Mouse (Mus musculus) lung, postnatal 0 days (tissue): ENCODE measurements around the gene Znrd1. TPM values are rescaled to one million over a fixed set of nuclear protein-coding genes. Genes with fewer than 3 reads are reported as not detected.
A peak's percentile ranks its signal among the peaks of the same experiment; 100 is the strongest.

Source experiments
- ATAC-seq: fragments of 200-750 bp; cut with Nextera tagmentation; 2 replicates; pipeline ENCODE4 v1.8.0; 2017; ENCODE audit warnings: moderate library complexity
- DNase-seq: peaks from one replicate; pipeline ENCODE4 v3.0.0-alpha.2; 2016; ENCODE audit warnings: low spot score
- H3K27ac ChIP-seq: fragments of 300-500 bp; sonication (generic); 2 replicates; pipeline ENCODE4 v1.5.1; 2014; ENCODE audit warnings: antibody characterized with exemption, mild to moderate bottlenecking, low read length, mixed read lengths
- H3K27me3 ChIP-seq: fragments of 300-500 bp; sonication (generic); replicated peaks from 2 replicates; pipeline ENCODE4 v1.6.1; 2014; ENCODE audit warnings: low read length, mixed read lengths; ENCODE audit not compliant: insufficient read depth
- H3K36me3 ChIP-seq: fragments of 300-500 bp; sonication (generic); 2 replicates; pipeline ENCODE4 v1.6.1; 2014; ENCODE audit warnings: low read length, mixed read lengths; ENCODE audit not compliant: insufficient read depth
- H3K4me1 ChIP-seq: fragments of 300-500 bp; sonication (generic); 2 replicates; pipeline ENCODE4 v1.6.1; 2014; ENCODE audit warnings: antibody characterized with exemption, low read depth, low read length, mixed read lengths; ENCODE audit not compliant: insufficient read depth
- H3K4me2 ChIP-seq: fragments of 300-500 bp; sonication (generic); replicated peaks from 2 replicates; pipeline ENCODE4 v1.6.1; 2014; ENCODE audit warnings: low read depth, mild to moderate bottlenecking, low read length, moderate library complexity, mixed read lengths
- H3K4me3 ChIP-seq: fragments of 300-500 bp; sonication (generic); 2 replicates; pipeline ENCODE4 v1.5.1; 2014; ENCODE audit warnings: low read depth, low read length
- H3K9ac ChIP-seq: fragments of 300-500 bp; sonication (generic); replicated peaks from 2 replicates; pipeline ENCODE4 v1.6.1; 2014; ENCODE audit warnings: low read depth, mild to moderate bottlenecking
- H3K9me3 ChIP-seq: fragments of 300-500 bp; sonication (generic); 2 replicates; pipeline ENCODE4 v1.6.1; 2016; ENCODE audit warnings: low read length, mixed read lengths
- CTCF ChIP-seq: IDR thresholded peaks from 2 replicates; pipeline ENCODE4 v1.5.1; 2016; ENCODE audit warnings: antibody characterized with exemption, mild to moderate bottlenecking
- EP300 ChIP-seq: IDR thresholded peaks from 2 replicates; pipeline ENCODE4 v1.6.1; 2016; ENCODE audit warnings: antibody characterized with exemption, mild to moderate bottlenecking, control low read depth
- WGBS: fragments of 180-500 bp; shearing (Covaris S2); extraction: QIAGEN DNeasy Blood & Tissue Kit; methylation state at CpG from one replicate; pipeline ENCODE4 v1.1.7; 2014; 5-methylcytosine and 5-hydroxymethylcytosine counted together
- polyA plus RNA-seq: library from polyadenylated mRNA; unstranded; fragments of >200 nt; fragmentation: Nextera tagmentation; extraction: Ambion mirVana; gene quantifications from 2 replicates; pipeline ENCODE4 v1.2.1, GENCODE M21; 2015

The Znrd1 gene
- polyA plus RNA-seq, 1 experiment from 2014 or later = 72.8 TPM

- DNase-seq (peak; percentile 50), ATAC-seq (peak; percentile 10; the same call in 1 of the 2 replicates)
- Histone ChIP-seq H3K4me3 (no peak overlapping the region), H3K27ac (no peak overlapping the region), H3K4me1 (peaks cover 9% of the 10 kb centered on the region; the same call in 1 of the 2 replicates), H3K27me3 (no peaks in the 10 kb centered on the region), H3K9ac (no peak overlapping the region), H3K36me3 (0 out of 2 replicates have a peak, but pooled peaks cover 7% of the 10 kb centered on the region), H3K4me2 (no peak overlapping the region), H3K9me3 (no peaks in the 10 kb centered on the region)
- 60% methylated on average over 1 of the region's 1 CpGs for WGBS
- peak; percentile 94 for TF ChIP-seq EP300
- no peak for TF ChIP-seq CTCF
Measured at GRCm38 (mm10) chr17:36953062-36953461, 5.3 kb downstream of the Znrd1 start.

- Histone ChIP-seq H3K36me3 (0 out of 2 replicates have a peak, but pooled peaks cover 7% of the 10 kb centered on the region), H3K4me1 (peaks cover 8% of the 10 kb centered on the region; the same call in 1 of the 2 replicates), H3K4me2 (no peak overlapping the region), H3K9me3 (no peaks in the 10 kb centered on the region), H3K27me3 (no peaks in the 10 kb centered on the region), H3K27ac (no peak overlapping the region), H3K4me3 (no peak overlapping the region), H3K9ac (no peak overlapping the region)
- no peak for ATAC-seq
- DNase-seq = no peak
- no peak for TF ChIP-seq CTCF
- no peak for TF ChIP-seq EP300
- 88% methylated on average over 2 of the region's 2 CpGs for WGBS
Measured at GRCm38 (mm10) chr17:36952631-36953030, 5.7 kb downstream of the Znrd1 start.

GRCm38 (mm10) chr17:36950981-36951947, 7.1 kb downstream of the Znrd1 start, which contains the start of gene Ppp1r11:
Ppp1r11 (minus strand) TSS chr17:36951741.
- peak within 1 kb of the TSS; percentile 58 for H3K4me2 ChIP-seq
- WGBS = 2% methylated on average over 36 of the region's 36 CpGs
- DNase-seq = peak; percentile 99
- TF ChIP-seq EP300 = peak; percentile 68; the same call in 1 of the 2 replicates
- no peak for TF ChIP-seq CTCF
- 0 out of 2 replicates have a peak, but pooled peaks cover 7% of the 10 kb centered on the region for H3K36me3 ChIP-seq
- H3K4me1 ChIP-seq = peaks cover 11% of the 10 kb centered on the region; the same call in 1 of the 2 replicates
- no peaks in the 10 kb centered on the region for H3K9me3 ChIP-seq
- peak within 1 kb of the TSS; percentile 65 for H3K4me3 ChIP-seq
- peak within 1 kb of the TSS; percentile 73 for H3K9ac ChIP-seq
- no peaks in the 10 kb centered on the region for H3K27me3 ChIP-seq
- H3K27ac ChIP-seq = peak within 1 kb of the TSS; percentile 84
- peak; percentile 98 for ATAC-seq

- Histone ChIP-seq H3K4me1 (peaks cover 11% of the 10 kb centered on the region; the same call in 1 of the 2 replicates), H3K27ac (no peak overlapping the region), H3K4me3 (no peak overlapping the region), H3K9ac (no peak overlapping the region), H3K27me3 (peaks cover 10% of the 10 kb centered on the region; the same call in 1 of the 2 replicates), H3K9me3 (no peaks in the 10 kb centered on the region), H3K36me3 (no peaks in the 10 kb centered on the region), H3K4me2 (no peak overlapping the region)
- WGBS = 89% methylated on average over 8 of the region's 8 CpGs
- ATAC-seq (no peak), DNase-seq (no peak)
- TF ChIP-seq CTCF = no peak
- no peak for TF ChIP-seq EP300
Measured at GRCm38 (mm10) chr17:36949265-36949664, 9.1 kb downstream of the Znrd1 start.

- no peak for ATAC-seq
- WGBS = 73% methylated on average over 1 of the region's 1 CpGs
- Histone ChIP-seq H3K36me3 (no peaks in the 10 kb centered on the region), H3K4me3 (no peak overlapping the region), H3K4me1 (peaks cover 11% of the 10 kb centered on the region; the same call in 1 of the 2 replicates), H3K27ac (no peak overlapping the region), H3K9me3 (no peaks in the 10 kb centered on the region), H3K4me2 (no peak overlapping the region), H3K9ac (no peak overlapping the region), H3K27me3 (peaks cover 15% of the 10 kb centered on the region; the same call in 1 of the 2 replicates)
- DNase-seq = no peak
- TF ChIP-seq EP300 (no peak), CTCF (no peak)
Measured at GRCm38 (mm10) chr17:36948286-36948685, 10.1 kb downstream of the Znrd1 start.
